Mouse (Mus musculus): ENCODE data around the gene Jph3. TPM values are rescaled to one million over a fixed set of nuclear protein-coding genes. Genes with fewer than 3 reads are reported as not detected.
A peak's percentile ranks its signal among the peaks of the same experiment; 100 is the strongest.

The Jph3 gene
- polyA plus RNA-seq, 1 experiment from 2014 or later, result 106 TPM

GRCm38 (mm10) chr8:121697735-121698614, 31.4 kb upstream of the Jph3 start:
- Histone ChIP-seq H3K9ac (ENCODE audit: low read depth, low read length) (peak overlapping the region; percentile 44; the same call in 1 of the 2 replicates), H3K4me3 (ENCODE audit: low read length) (peak overlapping the region; percentile 7; the same call in 1 of the 2 replicates), H3K4me2 (ENCODE audit: low read length) (peak overlapping the region; percentile 48), H3K9me3 (ENCODE audit: control insufficient read depth, low read length) (no peaks in the 10 kb centered on the region), H3K36me3 (ENCODE audit: control insufficient read depth, insufficient read depth, low read length) (no peaks in the 10 kb centered on the region), H3K4me1 (ENCODE audit: control insufficient read depth, insufficient read depth, low read depth, low read length) (peaks cover 14% of the 10 kb centered on the region), H3K27ac (ENCODE audit: low read depth, low read length) (peak overlapping the region; percentile 48), H3K27me3 (replicated peaks; ENCODE audit: control insufficient read depth, insufficient read depth, low read length) (no peaks in the 10 kb centered on the region)
- ATAC-seq, result peak; percentile 69
- 1% methylated on average over 16 of the region's 17 CpGs for WGBS

DNA sequence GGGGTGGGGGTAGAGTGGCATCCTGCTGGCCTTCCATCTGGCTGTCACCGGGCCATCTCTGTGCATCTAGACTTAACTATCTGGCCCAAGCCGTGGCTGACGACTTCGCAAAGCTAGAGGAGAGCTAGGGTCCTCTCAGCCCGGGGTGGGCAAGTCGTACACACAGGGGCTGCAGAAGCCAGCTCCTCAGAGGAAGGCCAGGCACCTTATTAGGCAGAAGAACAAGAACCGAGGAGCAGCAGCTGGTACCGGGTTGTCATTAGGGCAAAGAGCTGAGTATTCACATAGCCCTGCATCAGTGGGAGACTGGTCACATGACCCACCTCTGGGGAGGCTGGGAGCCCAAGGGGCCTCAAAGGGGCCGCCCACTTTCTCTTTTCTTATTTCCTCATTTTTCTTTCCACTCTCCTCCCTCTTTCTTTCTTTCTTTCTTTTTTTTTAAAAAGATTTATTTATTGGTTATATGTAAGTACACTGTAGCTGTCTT, 30.8 kb upstream of the Jph3 start:
- H3K27me3 ChIP-seq (replicated peaks; ENCODE audit: control insufficient read depth, insufficient read depth, low read length), result no peaks in the 10 kb centered on the region
- peak overlapping the region; percentile 44; the same call in 1 of the 2 replicates for H3K9ac ChIP-seq (ENCODE audit: low read depth, low read length)
- no peaks in the 10 kb centered on the region for H3K36me3 ChIP-seq (ENCODE audit: control insufficient read depth, insufficient read depth, low read length)
- no peaks in the 10 kb centered on the region for H3K9me3 ChIP-seq (ENCODE audit: control insufficient read depth, low read length)
- ATAC-seq, result peak; percentile 49
- peaks cover 14% of the 10 kb centered on the region for H3K4me1 ChIP-seq (ENCODE audit: control insufficient read depth, insufficient read depth, low read depth, low read length)
- peak overlapping the region; percentile 48 for H3K27ac ChIP-seq (ENCODE audit: low read depth, low read length)
- peak overlapping the region; percentile 48 for H3K4me2 ChIP-seq (ENCODE audit: low read length)
- 7% methylated on average over 9 of the region's 9 CpGs for WGBS
- H3K4me3 ChIP-seq (ENCODE audit: low read length), result peak overlapping the region; percentile 7; the same call in 1 of the 2 replicates

DNA sequence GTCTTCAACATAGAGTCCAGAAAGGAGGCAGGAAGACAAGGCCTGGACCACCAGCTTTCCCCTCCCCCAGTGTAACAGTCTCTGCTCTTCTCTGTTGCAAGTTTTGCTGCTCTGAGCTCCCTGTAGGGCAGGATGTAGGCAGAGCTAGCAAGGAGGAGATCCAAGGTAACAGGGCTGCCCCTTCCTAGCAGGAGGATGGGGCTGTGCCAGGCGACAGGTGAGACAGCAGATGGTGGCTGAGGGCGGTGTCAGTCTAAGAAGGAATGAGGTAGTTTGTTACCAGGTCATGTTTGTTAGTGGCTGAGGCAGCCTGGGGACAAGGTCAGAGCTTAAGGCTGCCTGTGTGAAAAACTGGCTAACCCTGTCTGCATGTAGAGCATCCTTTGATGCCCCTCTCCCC, 29.5 kb upstream of the Jph3 start:
- Histone ChIP-seq H3K36me3 (ENCODE audit: control insufficient read depth, insufficient read depth, low read length) (no peaks in the 10 kb centered on the region), H3K4me3 (ENCODE audit: low read length) (no peak overlapping the region), H3K4me2 (ENCODE audit: low read length) (no peak overlapping the region), H3K4me1 (ENCODE audit: control insufficient read depth, insufficient read depth, low read depth, low read length) (peaks cover 14% of the 10 kb centered on the region), H3K27ac (ENCODE audit: low read depth, low read length) (no peak overlapping the region), H3K9ac (ENCODE audit: low read depth, low read length) (no peak overlapping the region), H3K9me3 (ENCODE audit: control insufficient read depth, low read length) (no peaks in the 10 kb centered on the region), H3K27me3 (replicated peaks; ENCODE audit: control insufficient read depth, insufficient read depth, low read length) (no peaks in the 10 kb centered on the region)
- WGBS, result 87% methylated on average over 2 of the region's 2 CpGs
- ATAC-seq, result no peak

- Histone ChIP-seq H3K4me3 (ENCODE audit: low read length) (no peak overlapping the region), H3K4me2 (ENCODE audit: low read length) (no peak overlapping the region), H3K27ac (ENCODE audit: low read depth, low read length) (no peak overlapping the region), H3K4me1 (ENCODE audit: control insufficient read depth, insufficient read depth, low read depth, low read length) (no peaks in the 10 kb centered on the region), H3K36me3 (ENCODE audit: control insufficient read depth, insufficient read depth, low read length) (no peaks in the 10 kb centered on the region), H3K9ac (ENCODE audit: low read depth, low read length) (no peak overlapping the region), H3K27me3 (replicated peaks; ENCODE audit: control insufficient read depth, insufficient read depth, low read length) (no peaks in the 10 kb centered on the region), H3K9me3 (ENCODE audit: control insufficient read depth, low read length) (no peaks in the 10 kb centered on the region)
- 64% methylated on average over 3 of the region's 3 CpGs for WGBS
- ATAC-seq, result no peak
Measured at GRCm38 (mm10) chr8:121705174-121705573, 24.2 kb upstream of the Jph3 start.

DNA sequence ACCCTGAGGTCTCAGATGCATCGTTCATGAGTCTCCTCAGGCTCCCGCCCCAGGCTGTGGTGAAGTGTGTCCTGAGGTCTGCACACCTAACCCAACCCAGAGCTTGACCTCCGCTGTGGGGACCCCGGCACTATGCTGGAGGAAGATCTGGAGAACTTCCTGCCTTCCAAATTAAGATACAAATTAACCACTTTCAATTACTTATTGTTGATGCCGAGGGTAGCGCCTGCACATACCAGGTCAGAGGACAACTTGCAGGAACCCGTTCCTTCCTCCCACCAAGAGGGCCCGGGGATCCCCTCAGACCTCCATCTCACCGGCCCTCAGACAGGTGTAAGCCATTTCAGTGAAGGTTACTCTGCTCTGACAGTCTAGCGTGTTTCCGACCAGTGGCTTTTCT, 22.5 kb upstream of the Jph3 start:
- 85% methylated on average over 11 of the region's 11 CpGs for WGBS
- no peak overlapping the region for H3K4me2 ChIP-seq (ENCODE audit: low read length)
- H3K27me3 ChIP-seq (replicated peaks; ENCODE audit: control insufficient read depth, insufficient read depth, low read length), result no peaks in the 10 kb centered on the region
- no peaks in the 10 kb centered on the region for H3K36me3 ChIP-seq (ENCODE audit: control insufficient read depth, insufficient read depth, low read length)
- no peak for ATAC-seq
- no peaks in the 10 kb centered on the region for H3K9me3 ChIP-seq (ENCODE audit: control insufficient read depth, low read length)
- H3K9ac ChIP-seq (ENCODE audit: low read depth, low read length), result no peak overlapping the region
- no peak overlapping the region for H3K27ac ChIP-seq (ENCODE audit: low read depth, low read length)
- no peak overlapping the region for H3K4me3 ChIP-seq (ENCODE audit: low read length)
- H3K4me1 ChIP-seq (ENCODE audit: control insufficient read depth, insufficient read depth, low read depth, low read length), result no peaks in the 10 kb centered on the region

- H3K9me3 ChIP-seq (ENCODE audit: control insufficient read depth, low read length), result no peaks in the 10 kb centered on the region
- 63% methylated on average over 6 of the region's 6 CpGs for WGBS
- no peaks in the 10 kb centered on the region for H3K36me3 ChIP-seq (ENCODE audit: control insufficient read depth, insufficient read depth, low read length)
- no peak overlapping the region for H3K4me3 ChIP-seq (ENCODE audit: low read length)
- H3K4me1 ChIP-seq (ENCODE audit: control insufficient read depth, insufficient read depth, low read depth, low read length), result no peaks in the 10 kb centered on the region
- no peaks in the 10 kb centered on the region for H3K27me3 ChIP-seq (replicated peaks; ENCODE audit: control insufficient read depth, insufficient read depth, low read length)
- H3K4me2 ChIP-seq (ENCODE audit: low read length), result no peak overlapping the region
- H3K27ac ChIP-seq (ENCODE audit: low read depth, low read length), result no peak overlapping the region
- no peak for ATAC-seq
- H3K9ac ChIP-seq (ENCODE audit: low read depth, low read length), result no peak overlapping the region
Measured at GRCm38 (mm10) chr8:121708406-121708805, 21.0 kb upstream of the Jph3 start.

DNA sequence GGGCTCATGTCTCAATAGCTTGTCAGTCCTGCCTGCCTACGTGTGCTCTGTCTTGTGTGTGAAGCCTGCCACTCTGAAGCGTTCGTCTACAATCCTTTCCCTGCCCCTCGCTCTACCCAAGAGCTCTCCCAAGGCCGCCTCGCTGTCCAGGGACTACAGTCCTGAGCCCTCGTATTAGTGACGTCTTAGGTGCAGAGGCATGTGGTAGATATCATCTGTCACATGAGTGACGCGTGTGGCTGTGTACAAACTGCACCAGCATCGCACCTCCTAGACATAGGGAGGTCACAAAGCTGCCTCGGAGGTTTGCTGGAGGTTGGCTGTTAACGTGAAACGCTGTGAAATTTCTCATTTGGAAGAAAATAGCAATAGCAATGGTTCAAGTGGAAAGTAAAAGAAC, 11.9 kb upstream of the Jph3 start:
- ATAC-seq, result peak; percentile 62
- Histone ChIP-seq H3K9me3 (ENCODE audit: control insufficient read depth, low read length) (no peaks in the 10 kb centered on the region), H3K27ac (ENCODE audit: low read depth, low read length) (peak overlapping the region; percentile 63), H3K4me2 (ENCODE audit: low read length) (peak overlapping the region; percentile 50), H3K27me3 (replicated peaks; ENCODE audit: control insufficient read depth, insufficient read depth, low read length) (no peaks in the 10 kb centered on the region), H3K9ac (ENCODE audit: low read depth, low read length) (peak overlapping the region; percentile 35; the same call in 1 of the 2 replicates), H3K4me3 (ENCODE audit: low read length) (no peak overlapping the region), H3K4me1 (ENCODE audit: control insufficient read depth, insufficient read depth, low read depth, low read length) (peaks cover 4% of the 10 kb centered on the region), H3K36me3 (ENCODE audit: control insufficient read depth, insufficient read depth, low read length) (no peaks in the 10 kb centered on the region)
- WGBS, result 41% methylated on average over 14 of the region's 14 CpGs

DNA sequence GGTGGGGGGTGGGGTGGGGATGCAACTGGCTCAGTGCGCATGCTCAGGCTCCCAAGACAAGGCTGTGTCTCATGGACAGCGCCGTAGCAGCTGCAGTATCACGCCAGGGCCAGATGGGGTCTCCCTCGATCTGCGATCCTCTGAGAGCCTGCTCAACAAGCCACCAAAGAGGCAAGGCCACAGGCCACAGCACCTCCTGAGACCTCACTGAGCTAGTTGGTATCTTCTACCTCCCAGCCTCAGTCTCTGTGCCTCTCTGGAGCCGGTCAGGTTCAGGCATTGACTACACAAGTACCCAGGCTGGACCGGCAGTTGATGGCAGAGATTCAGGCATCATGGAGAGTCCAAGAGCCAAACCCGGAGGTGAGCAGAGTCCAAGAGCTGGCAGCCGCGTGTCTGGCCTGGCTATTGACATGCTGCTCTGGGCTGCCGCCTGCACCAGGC, 11.4 kb upstream of the Jph3 start:
- no peaks in the 10 kb centered on the region for H3K9me3 ChIP-seq (ENCODE audit: control insufficient read depth, low read length)
- H3K9ac ChIP-seq (ENCODE audit: low read depth, low read length), result peak overlapping the region; percentile 35; the same call in 1 of the 2 replicates
- H3K27ac ChIP-seq (ENCODE audit: low read depth, low read length), result no peak overlapping the region
- peak; percentile 94 for ATAC-seq
- peaks cover 4% of the 10 kb centered on the region for H3K4me1 ChIP-seq (ENCODE audit: control insufficient read depth, insufficient read depth, low read depth, low read length)
- H3K36me3 ChIP-seq (ENCODE audit: control insufficient read depth, insufficient read depth, low read length), result no peaks in the 10 kb centered on the region
- WGBS, result 22% methylated on average over 12 of the region's 12 CpGs
- H3K27me3 ChIP-seq (replicated peaks; ENCODE audit: control insufficient read depth, insufficient read depth, low read length), result no peaks in the 10 kb centered on the region
- H3K4me3 ChIP-seq (ENCODE audit: low read length), result no peak overlapping the region
- H3K4me2 ChIP-seq (ENCODE audit: low read length), result peak overlapping the region; percentile 50

DNA sequence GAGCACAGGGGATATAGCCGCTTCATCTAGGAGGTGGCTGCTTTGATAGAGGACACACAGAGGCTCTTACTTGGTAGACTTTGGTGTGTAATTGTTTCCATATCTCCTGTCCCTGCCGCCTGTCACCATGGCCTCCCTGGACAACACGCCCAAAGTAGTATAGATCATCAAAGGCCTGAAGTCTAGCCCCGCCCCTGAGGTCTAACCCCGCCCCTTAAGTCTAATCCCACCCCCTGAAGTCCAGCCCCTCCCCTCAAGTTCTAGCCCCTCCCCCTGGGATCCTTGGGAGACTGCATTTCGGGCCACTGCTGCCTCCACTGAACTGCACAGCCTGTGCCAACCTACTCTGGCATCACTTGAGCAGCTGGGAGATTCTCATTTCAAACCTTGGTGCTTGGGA, 10.5 kb upstream of the Jph3 start:
- no peak for ATAC-seq
- no peaks in the 10 kb centered on the region for H3K36me3 ChIP-seq (ENCODE audit: control insufficient read depth, insufficient read depth, low read length)
- 60% methylated on average over 6 of the region's 6 CpGs for WGBS

More for the DNA sequence above, 10.5 kb upstream of the Jph3 start:
- peaks cover 4% of the 10 kb centered on the region for H3K4me1 ChIP-seq (ENCODE audit: control insufficient read depth, insufficient read depth, low read depth, low read length)
- no peak overlapping the region for H3K9ac ChIP-seq (ENCODE audit: low read depth, low read length)
- no peak overlapping the region for H3K4me3 ChIP-seq (ENCODE audit: low read length)
- no peak overlapping the region for H3K4me2 ChIP-seq (ENCODE audit: low read length)
- H3K27me3 ChIP-seq (replicated peaks; ENCODE audit: control insufficient read depth, insufficient read depth, low read length), result no peaks in the 10 kb centered on the region
- no peak overlapping the region for H3K27ac ChIP-seq (ENCODE audit: low read depth, low read length)
- H3K9me3 ChIP-seq (ENCODE audit: control insufficient read depth, low read length), result no peaks in the 10 kb centered on the region

All from hindbrain, embryonic 16.5 days (tissue).